In the genomic region with DNA sequence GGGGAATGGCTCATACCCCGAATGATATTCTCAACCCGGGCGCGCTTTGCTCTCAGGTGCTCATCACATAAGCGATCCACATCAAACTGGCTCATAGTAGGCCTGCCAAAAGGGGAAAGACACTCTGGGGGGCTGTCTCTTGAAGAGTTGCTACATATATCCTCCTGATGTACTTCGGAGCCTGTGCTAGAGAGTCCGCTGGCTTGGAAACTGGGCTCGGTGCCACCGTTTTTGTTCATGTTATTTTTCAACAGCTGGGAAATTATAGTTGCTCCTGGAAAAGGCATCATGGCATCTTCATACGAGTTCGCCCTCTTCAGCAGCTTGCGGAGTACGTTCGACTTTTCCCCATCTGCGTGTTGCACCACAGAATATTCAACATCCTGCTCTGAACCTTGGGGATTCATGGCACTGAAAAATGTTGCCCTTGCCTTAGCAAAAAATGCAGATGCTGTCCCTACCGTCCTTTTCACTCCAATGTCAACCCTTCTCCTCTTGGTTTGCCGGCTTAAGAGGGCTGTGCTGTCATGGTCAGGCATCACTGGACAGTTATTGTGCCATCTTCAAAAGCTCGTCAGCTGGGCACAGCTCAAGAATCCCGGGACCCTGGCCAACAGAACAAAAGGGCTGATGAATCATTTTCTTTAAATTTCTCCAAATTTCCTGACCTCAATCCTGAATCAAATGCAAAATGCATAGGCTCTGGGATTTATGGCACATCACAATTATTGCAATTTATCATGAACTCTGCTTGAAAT, we compare ENCODE assay signal across 12 mouse cellular contexts. TPM values are rescaled to one million over a fixed set of nuclear protein-coding genes. Genes with fewer than 3 reads are reported as not detected.
DNase-seq lines count a peak whose midpoint lies in the region; ATAC-seq and TF ChIP-seq lines count a peak whose summit lies in the region.
"Had no signal": no experiment of that assay in that cellular context is flagged by ENCODE, and none has a peak within 500 bp of the region (broad histone marks: within the 10 kb centered on the region; RNA-seq: fewer than 3 reads in every experiment).

No protein-coding gene starts in this region.

- no peak for TF ChIP-seq CTCF in lung, adult 2 months (IDR thresholded peaks at IDR 0.05; ENCODE audit: insufficient read depth, low read length)

- H3K4me2 ChIP-seq in limb, embryonic 14.5 days (replicated peaks; ENCODE audit: low read depth, low read length, severe bottlenecking), result no peak overlapping the region
- H3K4me2 ChIP-seq: embryonic facial prominence, embryonic 12.5 days had no signal

- WGBS in heart, embryonic 10.5 days, result 89% methylated on average over 19 of the region's 19 CpGs
- 66% methylated on average over 19 of the region's 19 CpGs for WGBS in lung, adult 2 months
- 74% methylated on average over 19 of the region's 19 CpGs for WGBS in limb, embryonic 14.5 days

- peaks cover 39% of the 10 kb centered on the region for H3K36me3 ChIP-seq in heart, embryonic 10.5 days
- H3K36me3 ChIP-seq in limb, embryonic 14.5 days (ENCODE audit: control insufficient read depth, insufficient read depth, low read length), result no peaks in the 10 kb centered on the region
- H3K36me3 ChIP-seq: embryonic facial prominence, embryonic 12.5 days had no signal

- peak; percentile 89 for DNase-seq in heart, adult 11 months
- no peak for DNase-seq in heart, embryonic 10.5 days (ENCODE audit: low spot score)
- DNase-seq in lung, postnatal 10 days, result peak; percentile 52
- DNase-seq in lung, adult 2 months, result no peak
- peak; percentile 61 for DNase-seq in cerebellum, adult 11-12 months
- DNase-seq in limb, embryonic 14.5 days (ENCODE audit: low spot score), result peak; percentile 61
- no peak for DNase-seq in frontal cortex, adult 2 months (ENCODE audit: extremely low spot score in 1 of 2, low spot score in 1 of 2)
- DNase-seq in embryo, embryonic 10 days (ENCODE audit: low spot score), result no peak
- DNase-seq: kidney, postnatal 14 days; right cerebral cortex, postnatal 25 days had no signal

- TF ChIP-seq POLR2A in lung, adult 2 months (IDR thresholded peaks at IDR 0.05; ENCODE audit: borderline replicate concordance, extremely low read depth, low read depth, low read length), result no peak
- TF ChIP-seq POLR2A in limb, embryonic 14.5 days (IDR thresholded peaks at IDR 0.05; ENCODE audit: borderline replicate concordance, extremely low read depth, insufficient read depth, insufficient read length), result no peak

- H3K9ac ChIP-seq in limb, embryonic 14.5 days (ENCODE audit: low read depth, low read length, severe bottlenecking), result no peak overlapping the region
- H3K9ac ChIP-seq: embryonic facial prominence, embryonic 12.5 days had no signal

- peaks cover 7% of the 10 kb centered on the region; the same call in 1 of the 2 replicates for H3K4me1 ChIP-seq in heart, embryonic 10.5 days
- no peaks in the 10 kb centered on the region for H3K4me1 ChIP-seq in lung, adult 2 months (ENCODE audit: control insufficient read depth, insufficient read depth, low read length)
- H3K4me1 ChIP-seq in limb, embryonic 14.5 days (ENCODE audit: control insufficient read depth, insufficient read depth, low read length), result no peaks in the 10 kb centered on the region
- H3K4me1 ChIP-seq: embryonic facial prominence, embryonic 12.5 days had no signal

- ATAC-seq in limb, embryonic 14.5 days (ENCODE audit: low FRiP score, low read depth), result peak; percentile 53
- ATAC-seq: CD4-positive, CD25-positive, alpha-beta regulatory T cell, adult 4 months had no signal

- no peaks in the 10 kb centered on the region for H3K9me3 ChIP-seq in heart, embryonic 10.5 days
- H3K9me3 ChIP-seq in limb, embryonic 14.5 days (ENCODE audit: control insufficient read depth, low read length), result no peaks in the 10 kb centered on the region
- H3K9me3 ChIP-seq: embryonic facial prominence, embryonic 12.5 days had no signal

- no peaks in the 10 kb centered on the region for H3K27me3 ChIP-seq in heart, embryonic 10.5 days (ENCODE audit: insufficient read depth, poor library complexity, severe bottlenecking)
- 0 out of 2 replicates have a peak, but pooled peaks cover 4% of the 10 kb centered on the region for H3K27me3 ChIP-seq in limb, embryonic 14.5 days (ENCODE audit: control insufficient read depth, insufficient read depth, low read length)

- no peak overlapping the region for H3K4me3 ChIP-seq in heart, embryonic 10.5 days
- no peak overlapping the region for H3K4me3 ChIP-seq in lung, adult 2 months (replicated peaks; ENCODE audit: extremely low read depth, low read depth, low read length)
- H3K4me3 ChIP-seq in limb, embryonic 14.5 days (replicated peaks; ENCODE audit: low read length), result no peak overlapping the region
- H3K4me3 ChIP-seq: embryonic facial prominence, embryonic 12.5 days had no signal

- H3K27ac ChIP-seq in heart, embryonic 10.5 days, result no peak overlapping the region
- H3K27ac ChIP-seq in limb, embryonic 14.5 days (replicated peaks; ENCODE audit: low read depth, low read length), result no peak overlapping the region

RNA-seq across cellular contexts. Expression of a gene that starts 8.6 kb away (rescaled TPM):
- polyA plus RNA-seq in heart, embryonic 10.5 days (2016; fragmentation: Nextera tagmentation; extraction: Ambion mirVana), result 13.3 and 17.3 TPM in 2 replicates
- polyA plus RNA-seq in lung, adult 2 months (2012; rRNA removed), result 0.78 and 1.2 TPM in 2 replicates
- 2.6 and 2.9 TPM in 2 replicates for polyA plus RNA-seq in limb, embryonic 14.5 days (2012; rRNA removed)
- 2.7 and 3.1 TPM in 2 replicates for polyA plus RNA-seq in limb, embryonic 14.5 days (2014; fragmentation: Nextera tagmentation; extraction: Ambion mirVana)
- 2.8 and 2.9 TPM in 2 replicates for polyA plus RNA-seq in frontal cortex, adult 2 months (2012; rRNA removed)

Comparison
In these comparisons a context has a peak if more than half of its experiments do, and no peak if none do; other contexts are left out.
1. DNase-seq: peak in heart, adult 11 months (single experiment), lung, postnatal 10 days (single experiment), cerebellum, adult 11-12 months (single experiment) and limb, embryonic 14.5 days (single experiment); none in heart, embryonic 10.5 days (single experiment), lung, adult 2 months (single experiment), frontal cortex, adult 2 months (0 of 2) and embryo, embryonic 10 days (single experiment).